Mouse (Mus musculus): Measurements from ENCODE around the gene Fbxl21. TPM values are rescaled to one million over a fixed set of nuclear protein-coding genes. Genes with fewer than 3 reads are reported as not detected.

The Fbxl21 gene
- total RNA-seq (2023), result 1 to 10 TPM in 1 of 2 experiments, under 1 TPM in 1; 0.68 to 1.7 TPM

DNA sequence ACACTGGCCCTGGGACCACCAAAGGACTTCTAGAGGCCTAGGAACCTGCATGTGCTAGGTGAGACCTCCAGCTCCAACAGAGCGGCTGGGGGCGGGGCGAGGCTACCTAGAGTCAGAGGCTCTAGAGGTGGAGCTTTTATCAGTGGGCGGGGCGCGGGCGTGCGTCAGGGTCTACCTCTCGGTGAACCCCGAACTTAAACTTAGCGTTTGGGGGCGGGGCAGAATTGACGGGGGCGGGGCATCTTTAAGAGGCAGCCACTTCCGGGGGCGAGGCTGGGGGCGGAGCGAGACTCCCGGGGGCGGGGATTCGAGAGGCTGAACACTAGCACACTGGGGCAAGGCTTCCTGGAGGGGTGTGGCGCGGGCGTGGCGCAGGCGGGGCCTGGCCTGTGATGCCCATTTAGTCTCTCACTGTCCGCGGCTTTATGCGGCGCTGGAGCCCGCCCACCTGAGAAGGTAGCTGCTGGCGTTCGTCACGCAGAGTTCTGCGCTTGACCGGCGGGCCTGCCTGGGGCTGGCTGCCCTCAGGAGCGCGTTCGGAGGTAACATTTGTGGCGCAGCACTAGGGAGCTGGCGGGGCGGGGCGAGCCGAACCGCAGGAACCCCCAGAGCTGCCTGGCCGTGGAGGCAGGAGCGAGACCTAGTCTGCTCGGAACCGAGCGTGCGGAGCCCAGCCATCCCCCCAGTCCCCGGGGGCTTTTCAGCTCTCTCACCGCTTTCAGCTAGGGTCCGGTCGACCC is at the start of gene Fbxl21:
Fbxl21 (plus strand) TSS at position 392 of the 740 bp plus-strand sequence.

DNA sequence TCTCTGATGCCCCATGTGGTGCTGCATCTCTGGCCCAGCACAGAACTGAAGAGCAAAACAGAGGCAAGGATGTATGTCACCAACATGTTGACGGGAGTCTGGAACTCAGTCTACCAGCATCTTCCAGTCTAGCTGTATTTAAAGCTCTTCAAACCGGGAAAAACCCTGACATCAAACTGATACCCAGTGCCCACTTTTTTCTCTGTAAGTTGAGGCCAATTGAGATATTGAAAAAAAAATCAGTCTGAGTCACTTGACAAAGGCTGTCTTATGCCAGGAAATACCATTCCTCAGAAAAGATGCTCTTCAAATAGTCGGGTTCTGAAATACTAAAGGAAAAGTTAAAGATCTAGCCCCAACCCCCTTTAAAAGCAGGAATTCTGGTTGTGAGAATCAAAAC is 40.1 kb upstream of the Fbxl21 start, which contains the start of gene Il9:
Il9 (minus strand) TSS at position 101 of the 400 bp plus-strand sequence.

DNA sequence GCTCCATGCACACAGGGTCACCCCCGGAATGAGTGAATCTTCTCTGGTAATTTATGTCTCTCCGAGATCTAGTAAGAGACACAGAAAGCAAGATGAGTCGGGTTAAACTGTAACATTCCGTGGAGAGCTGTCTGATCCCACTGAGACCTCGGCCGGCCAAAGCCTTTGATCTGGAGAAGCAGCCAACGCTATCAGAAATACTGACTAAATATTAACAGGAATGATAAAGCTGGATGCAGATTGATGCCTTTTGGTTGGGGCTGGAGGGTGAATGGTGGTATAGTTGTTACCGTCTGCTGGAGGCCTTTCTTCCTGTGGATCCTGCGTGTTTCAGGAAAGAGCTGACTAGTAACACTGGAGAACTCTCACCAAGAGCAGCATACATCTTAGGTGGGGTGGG is 26.1 kb downstream of the Fbxl21 start, which contains the start of gene Lect2:
Lect2 (minus strand) TSS at position 102 of the 400 bp plus-strand sequence.

Other genes starting within 250 kb of the Fbxl21 start
- not detected for gene Cxcl14, start 225.9 kb upstream of the Fbxl21 start, total RNA-seq (2023)
- gene Gm3045, start 95.9 kb upstream of the Fbxl21 start, total RNA-seq (2023), result not detected
- not detected for gene Slc25a48, start 84.1 kb upstream of the Fbxl21 start, total RNA-seq (2023)
- not detected for gene Il9, start 40.2 kb upstream of the Fbxl21 start, total RNA-seq (2023)
- not detected for gene Lect2, start 26.0 kb downstream of the Fbxl21 start, total RNA-seq (2023)
- 1 to 10 TPM; 1.5 to 1.9 TPM for gene Tgfbi, start 87.1 kb downstream of the Fbxl21 start, total RNA-seq (2023)
- 10 to 100 TPM; 53.4 to 54.0 TPM for gene Smad5, start 180.5 kb downstream of the Fbxl21 start, total RNA-seq (2023)
- not detected for gene Gm45623, start 231.4 kb downstream of the Fbxl21 start, total RNA-seq (2023)